19 mouse cellular contexts compared by ENCODE assay signal in genomic region chr9:118458039-118458438, GRCm38 (mm10). TPM values are rescaled to one million over a fixed set of nuclear protein-coding genes. Genes with fewer than 3 reads are reported as not detected.
"Had no signal": no experiment of that assay in that cellular context is flagged by ENCODE, and none has a peak within 500 bp of the region (broad histone marks: within the 10 kb centered on the region; RNA-seq: fewer than 3 reads in every experiment).

No protein-coding gene starts in this region.

- H3K27ac ChIP-seq: neural tube, embryonic 13.5 days; neural tube, embryonic 15.5 days; stomach, embryonic 15.5 days; stomach, postnatal 0 days had no signal

- H3K27me3 ChIP-seq: neural tube, embryonic 15.5 days; stomach, embryonic 15.5 days had no signal

- DNase-seq: retina, postnatal 1 day; right cerebral cortex, adult 18-20 months; right cerebral cortex, postnatal 14 days; right cerebral cortex, postnatal 25 days; right cerebral cortex, postnatal 4 days; spleen, adult 18-20 months; thymus, adult 18-20 months; thymus, adult 2 months; thymus, postnatal 14 days; thymus, postnatal 25 days; thymus, postnatal 36 days; thymus, postnatal 4 days had no signal

- H3K4me1 ChIP-seq: neural tube, embryonic 13.5 days; stomach, embryonic 15.5 days had no signal

- H3K4me3 ChIP-seq: neural tube, embryonic 13.5 days; neural tube, embryonic 15.5 days; stomach, embryonic 15.5 days had no signal

RNA-seq across cellular contexts. Expression of gene Eomes, which starts 20.0 kb away (rescaled TPM):
- polyA plus RNA-seq: neural tube, embryonic 14.5 days; neural tube, embryonic 15.5 days; small intestine, adult 2 months; stomach, embryonic 14.5 days had no signal
